Mouse (Mus musculus): ENCODE results near the gene Ggn. TPM values are rescaled to one million over a fixed set of nuclear protein-coding genes. Genes with fewer than 3 reads are reported as not detected.
"Not testable (repeated sequence)": the region's sequence is repeated elsewhere in the genome, so short reads cannot be mapped to it uniquely, and the experiment has no call there.

Gene Ggn
- polyA plus RNA-seq (2015; fragmentation: Nextera tagmentation; extraction: Ambion mirVana), result 0.47 and 0.50 TPM in 2 replicates

- Histone ChIP-seq H3K9me3 (no peaks in the 10 kb centered on the region), H3K4me3 (peak within 1 kb of the TSS; percentile 74), H3K9ac (peak within 1 kb of the TSS; percentile 71), H3K4me2 (replicated peaks) (peak within 1 kb of the TSS; percentile 86), H3K27me3 (peaks cover 59% of the 10 kb centered on the region), H3K4me1 (peaks cover 41% of the 10 kb centered on the region), H3K36me3 (peaks cover 27% of the 10 kb centered on the region), H3K27ac (peak within 1 kb of the TSS; percentile 39; the same call in 1 of the 2 replicates)
- under 1% methylated on average over 30 of the region's 30 CpGs for WGBS
- peak; percentile 69 for ATAC-seq (ENCODE audit: low FRiP score, low read depth)
Measured at GRCm38 (mm10) chr7:29170066-29170754, at the start of gene Ggn, which contains the start of gene Spred3. TSS of gene Ggn (plus strand) at chr7:29170210. TSS of gene Spred3 (minus strand) at chr7:29170411.

GRCm38 (mm10) chr7:29122821-29123220 lies 47.2 kb upstream of the Ggn start:
- no peak overlapping the region for H3K9ac ChIP-seq
- H3K4me1 ChIP-seq, result peaks cover 11% of the 10 kb centered on the region
- H3K27ac ChIP-seq, result no peak overlapping the region
- no peak for ATAC-seq (ENCODE audit: low FRiP score, low read depth)
- no peak overlapping the region for H3K4me2 ChIP-seq (replicated peaks)
- H3K27me3 ChIP-seq, result no peaks in the 10 kb centered on the region
- no peaks in the 10 kb centered on the region for H3K36me3 ChIP-seq
- H3K9me3 ChIP-seq, result no peaks in the 10 kb centered on the region
- WGBS, result 94% methylated on average over 9 of the region's 9 CpGs
- H3K4me3 ChIP-seq, result no peak overlapping the region

GRCm38 (mm10) chr7:29123531-29124358 lies 46.3 kb upstream of the Ggn start:
- 40% methylated on average over 5 of the region's 5 CpGs for WGBS
- Histone ChIP-seq H3K4me1 (peaks cover 11% of the 10 kb centered on the region), H3K36me3 (no peaks in the 10 kb centered on the region), H3K9me3 (no peaks in the 10 kb centered on the region), H3K27me3 (no peaks in the 10 kb centered on the region), H3K27ac (no peak overlapping the region), H3K4me2 (replicated peaks) (peak overlapping the region; percentile 86), H3K9ac (no peak overlapping the region), H3K4me3 (peak overlapping the region; percentile 51)
- peak; percentile 85 for ATAC-seq (ENCODE audit: low FRiP score, low read depth)

GRCm38 (mm10) chr7:29124970-29125369 lies 45.0 kb upstream of the Ggn start, which contains the start of gene Ryr1:
TSS of gene Ryr1 (minus strand) at chr7:29125179.
- Histone ChIP-seq H3K4me2 (replicated peaks) (peak within 1 kb of the TSS; percentile 86), H3K27ac (no peak within 1 kb of the TSS), H3K4me1 (peaks cover 11% of the 10 kb centered on the region), H3K9ac (peak within 1 kb of the TSS; percentile 70), H3K36me3 (no peaks in the 10 kb centered on the region), H3K4me3 (peak within 1 kb of the TSS; percentile 51), H3K27me3 (no peaks in the 10 kb centered on the region), H3K9me3 (no peaks in the 10 kb centered on the region)
- WGBS, result under 1% methylated on average over 16 of the region's 16 CpGs
- ATAC-seq (ENCODE audit: low FRiP score, low read depth), result peak; percentile 72

GRCm38 (mm10) chr7:29126173-29126915 lies 43.7 kb upstream of the Ggn start:
- 16% methylated on average over 6 of the region's 7 CpGs for WGBS
- ATAC-seq (ENCODE audit: low FRiP score, low read depth), result no peak
- H3K9me3 ChIP-seq, result no peaks in the 10 kb centered on the region

GRCm38 (mm10) chr7:29128725-29129124 lies 41.3 kb upstream of the Ggn start:
- peaks cover 3% of the 10 kb centered on the region; the same call in 1 of the 2 replicates for H3K27me3 ChIP-seq
- H3K4me1 ChIP-seq, result peaks cover 9% of the 10 kb centered on the region
- no peaks in the 10 kb centered on the region for H3K36me3 ChIP-seq
- no peak overlapping the region for H3K4me2 ChIP-seq (replicated peaks)
- no peak overlapping the region for H3K27ac ChIP-seq
- H3K4me3 ChIP-seq, result no peak overlapping the region
- WGBS, result 59% methylated on average over 2 of the region's 2 CpGs
- ATAC-seq (ENCODE audit: low FRiP score, low read depth), result no peak
- no peaks in the 10 kb centered on the region for H3K9me3 ChIP-seq
- no peak overlapping the region for H3K9ac ChIP-seq

More at GRCm38 (mm10) chr7:29126173-29126915, 43.7 kb upstream of the Ggn start:
- H3K9ac ChIP-seq, result no peak overlapping the region
- H3K27me3 ChIP-seq, result peaks cover 3% of the 10 kb centered on the region; the same call in 1 of the 2 replicates
- no peak overlapping the region for H3K27ac ChIP-seq
- H3K4me1 ChIP-seq, result peaks cover 11% of the 10 kb centered on the region
- no peaks in the 10 kb centered on the region for H3K36me3 ChIP-seq
- H3K4me2 ChIP-seq (replicated peaks), result no peak overlapping the region
- H3K4me3 ChIP-seq, result no peak overlapping the region

GRCm38 (mm10) chr7:29134230-29134629 lies 35.8 kb upstream of the Ggn start:
- H3K9me3 ChIP-seq, result no peaks in the 10 kb centered on the region
- H3K9ac ChIP-seq, result peak overlapping the region; percentile 39; the same call in 1 of the 2 replicates
- H3K27ac ChIP-seq, result no peak overlapping the region
- peak overlapping the region; percentile 62 for H3K4me2 ChIP-seq (replicated peaks)
- no peaks in the 10 kb centered on the region for H3K36me3 ChIP-seq
- H3K4me1 ChIP-seq, result peaks cover 12% of the 10 kb centered on the region
- H3K4me3 ChIP-seq, result peak overlapping the region; percentile 34
- ATAC-seq (ENCODE audit: low FRiP score, low read depth), result no peak
- WGBS, result 5% methylated on average over 4 of the region's 4 CpGs
- H3K27me3 ChIP-seq, result peaks cover 10% of the 10 kb centered on the region

- no peak for ATAC-seq (ENCODE audit: low FRiP score, low read depth)
- peak within 1 kb of the TSS; percentile 34 for H3K4me3 ChIP-seq
- H3K9ac ChIP-seq, result peak within 1 kb of the TSS; percentile 39
- peak within 1 kb of the TSS; percentile 62 for H3K4me2 ChIP-seq (replicated peaks)
- H3K36me3 ChIP-seq, result no peaks in the 10 kb centered on the region
- no peak within 1 kb of the TSS for H3K27ac ChIP-seq
- H3K9me3 ChIP-seq, result no peaks in the 10 kb centered on the region
- H3K27me3 ChIP-seq, result peaks cover 10% of the 10 kb centered on the region
- 2% methylated on average over 15 of the region's 20 CpGs for WGBS
- peaks cover 12% of the 10 kb centered on the region for H3K4me1 ChIP-seq
Measured at GRCm38 (mm10) chr7:29134693-29135386, 35.2 kb upstream of the Ggn start, which contains the start of gene Rasgrp4. TSS of gene Rasgrp4 (plus strand) at chr7:29134851.

- peaks cover 12% of the 10 kb centered on the region for H3K4me1 ChIP-seq
- no peak overlapping the region for H3K9ac ChIP-seq
- no peak for ATAC-seq (ENCODE audit: low FRiP score, low read depth)
- no peak overlapping the region for H3K27ac ChIP-seq
- H3K4me2 ChIP-seq (replicated peaks), result no peak overlapping the region
- 55% methylated on average over 16 of the region's 16 CpGs for WGBS
- H3K9me3 ChIP-seq, result no peaks in the 10 kb centered on the region
- no peaks in the 10 kb centered on the region for H3K36me3 ChIP-seq
- H3K4me3 ChIP-seq, result no peak overlapping the region
- H3K27me3 ChIP-seq, result peaks cover 7% of the 10 kb centered on the region
Measured at GRCm38 (mm10) chr7:29137429-29137828, 32.6 kb upstream of the Ggn start.

GRCm38 (mm10) chr7:29139237-29139636 lies 30.8 kb upstream of the Ggn start:
- H3K4me1 ChIP-seq, result peaks cover 11% of the 10 kb centered on the region

GRCm38 (mm10) chr7:29141416-29141815 lies 28.6 kb upstream of the Ggn start:
- Histone ChIP-seq H3K27me3 (no peaks in the 10 kb centered on the region), H3K27ac (no peak overlapping the region), H3K36me3 (no peaks in the 10 kb centered on the region), H3K9ac (no peak overlapping the region), H3K4me3 (no peak overlapping the region), H3K4me2 (replicated peaks) (no peak overlapping the region), H3K9me3 (no peaks in the 10 kb centered on the region), H3K4me1 (no peaks in the 10 kb centered on the region)
- no peak for ATAC-seq (ENCODE audit: low FRiP score, low read depth)
- 79% methylated on average over 8 of the region's 8 CpGs for WGBS

More at GRCm38 (mm10) chr7:29139237-29139636, 30.8 kb upstream of the Ggn start:
- not testable (repeated sequence) for H3K27ac ChIP-seq; H3K9me3 ChIP-seq; H3K4me2 ChIP-seq (replicated peaks); ATAC-seq (ENCODE audit: low FRiP score, low read depth); H3K27me3 ChIP-seq; H3K4me3 ChIP-seq; H3K9ac ChIP-seq; H3K36me3 ChIP-seq
- 88% methylated on average over 3 of the region's 4 CpGs for WGBS

Measured in limb, embryonic 13.5 days (tissue).